Mouse (Mus musculus) CH12.LX (cell line): ENCODE measurements around the gene Myo16. TPM values are rescaled to one million over a fixed set of nuclear protein-coding genes. Genes with fewer than 3 reads are reported as not detected.

Experiments
- DNase-seq: peaks from one replicate; pipeline ENCODE4 v3.0.0-alpha.2; 2013; ENCODE audit errors: extremely low read depth
- H3K27ac ChIP-seq: 2 replicates; pipeline ENCODE4 v1.5.1; 2012; ENCODE audit warnings: low read depth, mild to moderate bottlenecking, control low read depth, moderate library complexity; ENCODE audit not compliant: insufficient read depth
- H3K27me3 ChIP-seq: replicated peaks from 2 replicates; pipeline ENCODE3; 2012; ENCODE audit warnings: inconsistent platforms
- H3K36me3 ChIP-seq, 2 experiments: replicated peaks in 1 of 2; 2 replicates each; pipeline versions ENCODE3 to v1.6.1; 2012; ENCODE audit warnings: inconsistent platforms in 1 of 2, low read length in 1 of 2, mild to moderate bottlenecking in 1 of 2, mixed read lengths in 1 of 2, moderate library complexity in 1 of 2; ENCODE audit not compliant: control insufficient read depth in 1 of 2, insufficient read depth in 1 of 2
- H3K4me1 ChIP-seq, 2 experiments: 2 replicates each; pipeline ENCODE4 v1.6.1; 2012; ENCODE audit warnings: inconsistent platforms in 1 of 2, moderate library complexity in 1 of 2; ENCODE audit not compliant: insufficient read depth in 2 of 2, control insufficient read depth in 1 of 2
- H3K4me2 ChIP-seq: 2 replicates; pipeline ENCODE4 v1.6.1; 2012; ENCODE audit warnings: low read depth, mild to moderate bottlenecking, control low read depth; ENCODE audit not compliant: poor library complexity, insufficient read depth, severe bottlenecking
- H3K4me3 ChIP-seq, 3 experiments: fragments of 150-350 bp in 1 of 3; sonication (generic) in 1 of 3; replicated peaks in 1 of 3; 2 replicates each; pipeline versions ENCODE3 to v1.5.1; 2011 to 2012; ENCODE audit warnings: low read depth in 2 of 3, low read length in 2 of 3, mild to moderate bottlenecking in 2 of 3, moderate library complexity in 2 of 3, control low read depth in 1 of 3, improper control_type of control experiment in 1 of 3, inconsistent platforms in 1 of 3, mixed read lengths in 1 of 3; ENCODE audit not compliant: poor library complexity in 1 of 3
- H3K79me2 ChIP-seq: replicated peaks from 2 replicates; pipeline ENCODE4 v1.6.1; 2012; ENCODE audit warnings: mild to moderate bottlenecking, moderate library complexity; ENCODE audit not compliant: control insufficient read depth, poor library complexity, insufficient read depth, severe bottlenecking; ENCODE audit errors: extremely low read depth
- H3K9ac ChIP-seq: 2 replicates; pipeline ENCODE4 v1.6.1; 2012; ENCODE audit warnings: low read depth, mild to moderate bottlenecking, control low read depth, moderate library complexity; ENCODE audit not compliant: insufficient read depth
- H3K9me3 ChIP-seq: replicated peaks from 2 replicates; pipeline ENCODE3; 2012; ENCODE audit warnings: low read length, inconsistent platforms, mixed read lengths
- CHD2 ChIP-seq: IDR thresholded peaks from 2 replicates; pipeline ENCODE4 v1.6.1; 2011; ENCODE audit warnings: low read length, improper control_type of control experiment
- CTCF ChIP-seq, 2 experiments: IDR thresholded peaks in 1 of 2; conservative IDR thresholded peaks in 1 of 2; 2 replicates each; pipeline ENCODE4 v1.5.1; 2011 to 2012; ENCODE audit warnings: low read depth in 2 of 2, low read length in 2 of 2, improper control_type of control experiment in 1 of 2, inconsistent platforms in 1 of 2, mild to moderate bottlenecking in 1 of 2, moderate library complexity in 1 of 2
- ELF1 ChIP-seq: IDR thresholded peaks from 2 replicates; pipeline ENCODE4 v1.6.1; 2014; ENCODE audit warnings: low read depth, mild to moderate bottlenecking, inconsistent platforms, low read length, improper control_type of control experiment
- ETS1 ChIP-seq: conservative IDR thresholded peaks from 2 replicates; pipeline ENCODE4 v1.6.1; 2012; ENCODE audit warnings: low read depth, mild to moderate bottlenecking, inconsistent platforms, low read length, improper control_type of control experiment, moderate library complexity
- GABPA ChIP-seq: IDR thresholded peaks from 2 replicates; pipeline ENCODE4 v1.6.1; 2012; ENCODE audit warnings: low read depth, low read length, improper control_type of control experiment, inconsistent platforms; ENCODE audit not compliant: insufficient replicate concordance
- HCFC1 ChIP-seq: IDR thresholded peaks from 2 replicates; pipeline ENCODE4 v1.6.1; 2012; ENCODE audit warnings: low read depth, mild to moderate bottlenecking, inconsistent platforms, low read length, improper control_type of control experiment
- JUN ChIP-seq: IDR thresholded peaks from 2 replicates; pipeline ENCODE4 v1.6.1; 2011; ENCODE audit warnings: low read depth, mild to moderate bottlenecking, low read length, improper control_type of control experiment, moderate library complexity; ENCODE audit not compliant: insufficient read depth
- JUND ChIP-seq: conservative IDR thresholded peaks from 2 replicates; pipeline ENCODE4 v1.6.1; 2011; ENCODE audit warnings: low read depth, low read length, improper control_type of control experiment
- KAT2A ChIP-seq: IDR thresholded peaks from 2 replicates; pipeline ENCODE4 v1.6.1; 2012; ENCODE audit warnings: low read length, improper control_type of control experiment, inconsistent platforms; ENCODE audit not compliant: insufficient replicate concordance
- MAX ChIP-seq: IDR thresholded peaks from 2 replicates; pipeline ENCODE4 v1.6.1; 2011; ENCODE audit warnings: low read length, improper control_type of control experiment
- MAZ ChIP-seq: IDR thresholded peaks from 2 replicates; pipeline ENCODE4 v1.6.1; 2012; ENCODE audit warnings: low read depth, mild to moderate bottlenecking, inconsistent platforms, low read length, improper control_type of control experiment, moderate library complexity
- MEF2A ChIP-seq: IDR thresholded peaks from 2 replicates; pipeline ENCODE4 v1.6.1; 2014; ENCODE audit warnings: low read depth, mild to moderate bottlenecking, inconsistent platforms, low read length, improper control_type of control experiment, borderline replicate concordance
- MXI1 ChIP-seq: IDR thresholded peaks from 2 replicates; pipeline ENCODE4 v1.6.1; 2011; ENCODE audit warnings: mild to moderate bottlenecking, low read depth, low read length, improper control_type of control experiment
- MYC ChIP-seq: IDR thresholded peaks from 2 replicates; pipeline ENCODE4 v1.6.1; 2011; ENCODE audit warnings: low read depth, mild to moderate bottlenecking, improper control_type of control experiment, low read length
- NRF1 ChIP-seq: IDR thresholded peaks from 2 replicates; pipeline ENCODE4 v1.6.1; 2014; ENCODE audit warnings: low read depth, mild to moderate bottlenecking, inconsistent platforms, low read length, improper control_type of control experiment, moderate library complexity
- POLR2A ChIP-seq: IDR thresholded peaks from 2 replicates; pipeline ENCODE4 v1.6.1; 2011; ENCODE audit warnings: low read depth, mild to moderate bottlenecking, improper control_type of control experiment, low read length
- POLR2AphosphoS2 ChIP-seq: IDR thresholded peaks from 2 replicates; pipeline ENCODE4 v1.6.1; 2011; ENCODE audit warnings: low read depth, low read length, improper control_type of control experiment
- RAD21 ChIP-seq: IDR thresholded peaks from 2 replicates; pipeline ENCODE4 v1.6.1; 2011; ENCODE audit warnings: low read depth, mild to moderate bottlenecking, low read length, improper control_type of control experiment, moderate library complexity
- TBP ChIP-seq: conservative IDR thresholded peaks from 2 replicates; pipeline ENCODE4 v1.6.1; 2011; ENCODE audit warnings: low read depth, low read length, improper control_type of control experiment
- dilution Hi-C: fragments of 300-500 bp; cut with MboI; formaldehyde crosslinking; loops from 2 replicates; pipeline ENCODE4 v1.14.3; 2020; ENCODE audit warnings: low sequenced_read_pairs; ENCODE audit not compliant: extremely low pct_unique_long_range_greater_than_20kb, extremely low pct_ligation_motif_present
- in situ Hi-C: fragments of 300-500 bp; cut with MboI; formaldehyde crosslinking; loops from 3 replicates; pipeline ENCODE4 v1.14.3; 2019; ENCODE audit warnings: low sequenced_read_pairs, low pct_ligation_motif_present, low pct_unique_long_range_greater_than_20kb, mixed read lengths
- polyA plus RNA-seq: library from polyadenylated mRNA; unstranded; fragments of >175 nt; gene quantifications from 2 replicates; pipeline ENCODE4 v1.2.1, GENCODE M21; 2012; ENCODE audit warnings: low read depth; ENCODE audit not compliant: insufficient read length
- total RNA-seq, 2 experiments: library from RNA; depleted of rRNA; stranded (reverse); fragments of 300-350 nt in 1 of 2; fragments of >200 nt in 1 of 2; gene quantifications; 2 replicates each; pipeline ENCODE4 v1.2.3; 2012 to 2014

Gene Myo16
- total RNA-seq (2012; rRNA removed) (not detected in 2 replicates), total RNA-seq (2014; rRNA removed) (not detected in 2 replicates), polyA plus RNA-seq (not detected in 2 replicates)

DNA sequence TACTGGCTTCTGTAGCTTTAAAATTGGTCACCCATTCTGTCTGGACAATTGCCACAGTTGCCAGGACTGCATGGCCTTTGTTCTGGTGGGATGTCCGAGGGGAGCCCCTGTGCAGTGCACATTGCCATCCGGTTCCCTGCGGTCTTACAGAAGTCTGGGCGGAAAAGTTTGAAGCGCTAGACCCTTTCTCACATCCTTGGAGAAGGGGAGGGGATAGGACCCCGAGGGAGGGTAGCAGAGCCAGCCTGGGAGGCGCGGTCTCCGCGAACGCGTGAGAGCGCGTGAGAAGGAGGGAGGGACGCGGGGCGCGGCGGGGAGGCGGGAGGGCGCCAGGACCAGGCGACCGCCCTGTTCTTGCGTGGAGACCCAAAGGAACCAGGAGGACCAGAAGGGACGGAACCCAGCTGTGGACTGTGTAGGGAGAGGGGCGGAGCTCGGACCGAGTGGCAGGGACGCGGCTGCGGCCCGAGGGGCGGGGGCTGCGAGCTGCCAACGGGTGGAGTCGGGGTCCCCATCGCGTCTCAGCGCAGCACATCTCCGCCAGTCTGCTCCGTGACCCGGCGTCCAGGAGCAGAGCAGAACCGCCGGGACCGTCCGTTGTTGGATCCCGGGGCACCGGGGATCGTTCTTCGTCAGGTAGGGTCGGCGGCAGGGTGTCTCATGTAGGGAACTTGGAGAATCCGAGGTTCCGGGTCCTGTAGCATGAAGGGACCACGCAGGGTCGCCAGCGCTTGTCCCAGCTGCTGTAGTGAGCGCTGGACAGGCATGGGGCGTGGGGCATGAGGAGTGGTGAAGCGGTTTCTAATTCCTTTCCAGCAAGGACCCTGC is at the start of gene Myo16:
Myo16 (plus strand) TSS at position 301 of the 828 bp plus-strand sequence.
- Histone ChIP-seq H3K27ac (no peak within 1 kb of the TSS), H3K4me3 (no peak within 1 kb of the TSS), H3K79me2 (no peaks in the 10 kb centered on the region), H3K9me3 (peaks cover 5% of the 10 kb centered on the region), H3K36me3 (no peaks in the 10 kb centered on the region), H3K4me2 (no peak within 1 kb of the TSS; the same call in 1 of the 2 replicates), H3K4me1 (0 out of 4 replicates have a peak, but pooled peaks cover 0 to 5% of the 10 kb centered on the region in 2 experiments), H3K27me3 (no peaks in the 10 kb centered on the region), H3K9ac (no peak within 1 kb of the TSS)
- in situ Hi-C loops (no loop called here), dilution Hi-C loops (no loop called here)
- DNase-seq, result no peak
- TF ChIP-seq NRF1 (no peak), JUND (no peak), TBP (no peak), MEF2A (no peak), POLR2AphosphoS2 (no peak), KAT2A (no peak), RAD21 (no peak), CTCF (conservative IDR thresholded peaks at IDR 0.05 in 1 of 2, IDR thresholded peaks at IDR 0.05 in 1 of 2; ENCODE audit: low read depth in 2 of 2, low read length in 2 of 2) (no peak), MAZ (no peak)

DNA sequence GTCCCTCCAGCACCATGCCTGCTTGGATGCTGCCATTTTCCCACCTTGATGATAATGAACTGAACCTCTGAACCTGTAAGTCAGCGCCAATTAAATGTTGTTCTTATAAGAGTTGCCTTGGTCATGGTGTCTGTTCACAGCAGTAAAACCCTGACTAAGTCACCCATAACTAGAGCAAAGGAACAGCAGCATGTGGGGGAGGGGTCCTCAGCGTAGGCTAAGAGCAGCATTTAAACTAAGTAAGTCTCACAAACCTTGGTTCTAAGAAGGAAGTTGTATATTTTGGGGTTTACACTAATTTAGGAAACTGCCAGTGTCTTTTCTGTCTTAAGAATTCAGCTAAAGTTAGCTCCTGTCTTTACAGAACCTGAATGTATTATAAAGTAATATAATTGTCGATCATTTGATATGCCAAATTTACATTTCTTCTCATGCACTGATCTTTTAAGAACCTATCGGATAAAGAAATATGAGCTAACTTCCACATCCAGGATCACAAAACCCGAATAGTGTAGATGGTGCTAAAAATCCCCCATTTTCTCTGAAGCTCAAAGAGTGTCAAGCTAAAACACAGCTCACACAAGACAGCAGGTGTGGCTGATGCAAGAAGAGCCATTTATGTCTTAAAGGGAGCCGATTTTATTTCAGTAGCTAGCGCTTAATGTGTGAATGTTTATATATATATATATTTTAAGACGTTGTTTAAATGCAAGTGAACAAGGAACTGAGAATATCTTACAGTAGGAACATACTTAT is 45.0 kb upstream of the Myo16 start:
- DNase-seq, result peak; percentile 13
- no peak overlapping the region for H3K9ac ChIP-seq
- no peak overlapping the region for H3K27ac ChIP-seq
- dilution Hi-C loops, result no loop called here
- H3K27me3 ChIP-seq, result no peaks in the 10 kb centered on the region
- no peaks in the 10 kb centered on the region for H3K36me3 ChIP-seq
- H3K9me3 ChIP-seq, result no peaks in the 10 kb centered on the region
- no peaks in the 10 kb centered on the region for H3K79me2 ChIP-seq
- in situ Hi-C loops, result no loop called here
- H3K4me1 ChIP-seq, result peaks cover 0 to 31% of the 10 kb centered on the region in 2 experiments; a peak in 2 of 4 replicates
- H3K4me2 ChIP-seq, result no peak overlapping the region
- no peak for TF ChIP-seq GABPA
- no peak for TF ChIP-seq MXI1
- no peak for TF ChIP-seq POLR2A
- TF ChIP-seq HCFC1, result no peak
- TF ChIP-seq NRF1, result no peak
- no peak for TF ChIP-seq POLR2AphosphoS2
- no peak for TF ChIP-seq JUN
- no peak for TF ChIP-seq MYC
- no peak for TF ChIP-seq ELF1
- TF ChIP-seq ETS1, result no peak
- TF ChIP-seq MAX, result no peak
- no peak for TF ChIP-seq CHD2
- TF ChIP-seq, all 38 proteins: peak for 0
- H3K4me3 ChIP-seq, result no peak overlapping the region
